Mouse (Mus musculus) limb, embryonic 14.5 days (tissue): ENCODE measurements at regions not wholly inside any gene's neighbourhood (a gene's known extent, or its start where the extent isn't known, plus 50 kb on each side); places are given as distances from the start of the nearest gene placed in this dataset.

ENCODE experiments used
- ATAC-seq: fragments of 200-750 bp; cut with Nextera tagmentation; 2 replicates; pipeline ENCODE4 v1.8.0; 2017; ENCODE audit warnings: low read depth, moderate number of reproducible peaks, moderate TSS enrichment; ENCODE audit not compliant: low FRiP score
- DNase-seq: peaks from one replicate; pipeline ENCODE4 v3.0.0-alpha.2; 2015; ENCODE audit warnings: low spot score
- H3K27ac ChIP-seq: fragments of 300-500 bp; sonication (generic); replicated peaks from 2 replicates; pipeline ENCODE4 v1.5.1; 2014; ENCODE audit warnings: low read depth, mild to moderate bottlenecking, low read length, moderate library complexity, mixed read lengths
- H3K27me3 ChIP-seq: fragments of 300-500 bp; sonication (generic); 2 replicates; pipeline ENCODE4 v1.6.1; 2014; ENCODE audit warnings: low read length, mixed read lengths; ENCODE audit not compliant: control insufficient read depth, insufficient read depth
- H3K36me3 ChIP-seq: fragments of 300-500 bp; sonication (generic); 2 replicates; pipeline ENCODE4 v1.6.1; 2014; ENCODE audit warnings: mild to moderate bottlenecking, low read length, moderate library complexity, mixed read lengths; ENCODE audit not compliant: control insufficient read depth, insufficient read depth
- H3K4me1 ChIP-seq: fragments of 300-500 bp; sonication (generic); 2 replicates; pipeline ENCODE4 v1.6.1; 2014; ENCODE audit warnings: antibody characterized with exemption, low read length, mixed read lengths; ENCODE audit not compliant: control insufficient read depth, insufficient read depth
- H3K4me2 ChIP-seq: fragments of 300-500 bp; sonication (generic); replicated peaks from 2 replicates; pipeline ENCODE4 v1.6.1; 2014; ENCODE audit warnings: low read depth, mild to moderate bottlenecking, low read length, moderate library complexity; ENCODE audit not compliant: severe bottlenecking
- H3K4me3 ChIP-seq: fragments of 300-500 bp; sonication (generic); replicated peaks from 2 replicates; pipeline ENCODE4 v1.5.1; 2014; ENCODE audit warnings: low read length
- H3K9ac ChIP-seq: fragments of 300-500 bp; sonication (generic); 2 replicates; pipeline ENCODE4 v1.6.1; 2014; ENCODE audit warnings: mild to moderate bottlenecking, low read depth, low read length, moderate library complexity; ENCODE audit not compliant: severe bottlenecking
- H3K9me3 ChIP-seq: fragments of 300-500 bp; sonication (generic); 2 replicates; pipeline ENCODE4 v1.6.1; 2016; ENCODE audit warnings: low read length; ENCODE audit not compliant: control insufficient read depth
- POLR2A ChIP-seq: fragments of 200-500 bp; IDR thresholded peaks from 2 replicates; pipeline ENCODE4 v1.8.0; 2012; ENCODE audit warnings: inconsistent platforms, mild to moderate bottlenecking, moderate library complexity, borderline replicate concordance; ENCODE audit not compliant: insufficient read depth, insufficient read length; ENCODE audit errors: extremely low read depth
- WGBS: fragments of 180-500 bp; shearing (Covaris S2); extraction: QIAGEN DNeasy Blood & Tissue Kit; methylation state at CpG from one replicate; pipeline ENCODE4 v1.1.7; 2014; 5-methylcytosine and 5-hydroxymethylcytosine counted together

DNA sequence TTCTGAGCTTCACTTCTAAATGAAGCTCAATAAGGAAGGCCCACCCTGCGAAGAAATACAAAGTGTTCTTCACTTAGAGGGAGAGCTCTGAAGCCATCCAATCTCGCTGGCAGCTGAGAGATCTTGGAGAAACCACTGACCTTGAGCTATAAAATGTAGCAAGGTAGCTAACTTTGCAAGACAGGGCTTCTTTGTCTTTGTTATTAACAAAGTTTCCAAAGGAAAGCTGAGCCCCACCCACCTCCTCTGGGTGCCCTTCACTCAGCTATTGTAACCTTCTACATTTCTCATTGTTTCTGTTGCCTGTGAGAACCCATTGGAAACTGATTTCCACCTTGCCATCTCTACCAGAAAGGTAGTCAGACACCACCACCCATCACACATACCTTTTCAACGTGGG, 57.2 kb upstream of the Usp9x start:
- no peak for DNase-seq
- H3K9ac ChIP-seq = no peak overlapping the region
- no peak overlapping the region for H3K4me3 ChIP-seq
- H3K27me3 ChIP-seq = no peaks in the 10 kb centered on the region
- H3K9me3 ChIP-seq = no peaks in the 10 kb centered on the region
- no peak overlapping the region for H3K27ac ChIP-seq
- H3K4me1 ChIP-seq = no peaks in the 10 kb centered on the region
- no peaks in the 10 kb centered on the region for H3K36me3 ChIP-seq
- whole genome bisulfite sequencing = 61% methylated on average over 3 of the region's 3 CpGs
- ATAC-seq = no peak
- H3K4me2 ChIP-seq = no peak overlapping the region
- no peak for TF ChIP-seq POLR2A

DNA sequence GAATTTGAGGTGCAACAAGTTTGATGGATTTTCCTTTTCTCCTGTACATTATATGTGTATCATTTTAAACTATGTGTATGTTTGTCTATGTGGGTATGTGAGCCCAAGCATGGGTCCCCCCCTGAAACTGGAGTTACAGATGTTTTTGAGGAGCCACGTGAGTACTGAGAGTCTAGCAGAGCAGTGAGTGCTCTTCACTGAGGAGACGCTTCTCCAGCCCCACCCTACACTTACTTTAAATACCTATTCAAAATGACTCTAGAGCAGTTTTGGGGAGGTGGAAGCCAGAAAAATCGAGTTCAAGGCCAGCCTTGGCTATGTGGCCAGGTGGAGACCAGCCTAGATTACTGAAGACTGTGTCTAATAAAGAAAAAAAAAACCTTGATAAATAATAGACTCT, 58.2 kb upstream of the Usp9x start:
- H3K4me2 ChIP-seq = no peak overlapping the region

DNA sequence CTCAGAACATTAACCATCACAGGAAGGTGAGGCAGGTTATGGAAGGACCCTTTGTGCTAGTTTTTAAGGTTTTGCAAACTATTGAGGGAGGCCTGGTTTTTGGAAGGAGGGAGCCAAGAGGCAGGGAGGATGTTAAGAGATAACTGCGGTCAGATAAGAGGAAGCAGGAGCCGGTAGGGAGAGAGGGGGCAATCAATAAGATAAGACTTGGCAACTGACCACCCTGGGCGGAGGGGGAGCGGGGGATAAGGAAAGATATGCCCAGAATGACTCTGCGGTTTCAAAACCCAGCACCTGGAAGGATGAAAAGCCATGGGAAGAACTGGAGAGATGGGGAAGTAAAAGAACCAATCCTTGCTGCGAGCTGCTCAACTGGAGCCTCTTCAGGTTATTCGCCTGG, 80.5 kb upstream of the Usp9x start:
- H3K9ac ChIP-seq = no peak overlapping the region
- no peaks in the 10 kb centered on the region for H3K36me3 ChIP-seq
- H3K27ac ChIP-seq = no peak overlapping the region
- H3K4me2 ChIP-seq = no peak overlapping the region
- TF ChIP-seq POLR2A = no peak
- DNase-seq (no peak), ATAC-seq (no peak)
- H3K27me3 ChIP-seq = no peaks in the 10 kb centered on the region
- 76% methylated on average over 7 of the region's 7 CpGs for WGBS
- no peaks in the 10 kb centered on the region for H3K4me1 ChIP-seq
- no peaks in the 10 kb centered on the region for H3K9me3 ChIP-seq
- no peak overlapping the region for H3K4me3 ChIP-seq

More for the DNA sequence above, 58.2 kb upstream of the Usp9x start:
- Histone ChIP-seq H3K9me3 (no peaks in the 10 kb centered on the region), H3K4me1 (no peaks in the 10 kb centered on the region), H3K27me3 (no peaks in the 10 kb centered on the region), H3K4me3 (no peak overlapping the region), H3K36me3 (no peaks in the 10 kb centered on the region), H3K9ac (no peak overlapping the region), H3K27ac (no peak overlapping the region)
- WGBS = 65% methylated on average over 3 of the region's 3 CpGs
- DNase-seq (no peak), ATAC-seq (no peak)
- no peak for TF ChIP-seq POLR2A

DNA sequence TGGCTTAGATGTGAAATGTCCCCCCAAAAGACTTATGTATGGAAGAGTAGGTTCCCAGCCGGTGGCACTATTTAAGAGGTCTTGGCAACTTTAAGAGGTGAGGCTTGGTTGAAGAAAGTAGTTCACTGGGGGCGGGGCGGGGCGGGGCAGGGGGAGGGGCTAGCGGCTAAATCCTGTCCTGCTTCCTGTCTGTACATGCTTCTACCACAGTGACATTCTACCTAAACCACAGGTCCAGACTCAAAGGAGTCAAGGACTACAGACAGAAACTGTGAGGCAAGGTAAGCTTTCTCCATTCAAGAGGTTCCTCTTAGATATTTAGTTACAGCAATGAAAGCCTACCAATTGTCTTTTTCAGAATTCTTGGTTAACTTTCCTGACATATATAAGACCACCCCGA, 93.6 kb upstream of the Usp9x start:
- ATAC-seq (no peak), DNase-seq (no peak)
- no peak for TF ChIP-seq POLR2A
- Histone ChIP-seq H3K4me2 (no peak overlapping the region), H3K9me3 (no peaks in the 10 kb centered on the region), H3K27me3 (no peaks in the 10 kb centered on the region), H3K9ac (no peak overlapping the region), H3K27ac (no peak overlapping the region), H3K4me3 (no peak overlapping the region), H3K4me1 (no peaks in the 10 kb centered on the region), H3K36me3 (no peaks in the 10 kb centered on the region)
- WGBS = 54% methylated on average over 5 of the region's 6 CpGs

DNA sequence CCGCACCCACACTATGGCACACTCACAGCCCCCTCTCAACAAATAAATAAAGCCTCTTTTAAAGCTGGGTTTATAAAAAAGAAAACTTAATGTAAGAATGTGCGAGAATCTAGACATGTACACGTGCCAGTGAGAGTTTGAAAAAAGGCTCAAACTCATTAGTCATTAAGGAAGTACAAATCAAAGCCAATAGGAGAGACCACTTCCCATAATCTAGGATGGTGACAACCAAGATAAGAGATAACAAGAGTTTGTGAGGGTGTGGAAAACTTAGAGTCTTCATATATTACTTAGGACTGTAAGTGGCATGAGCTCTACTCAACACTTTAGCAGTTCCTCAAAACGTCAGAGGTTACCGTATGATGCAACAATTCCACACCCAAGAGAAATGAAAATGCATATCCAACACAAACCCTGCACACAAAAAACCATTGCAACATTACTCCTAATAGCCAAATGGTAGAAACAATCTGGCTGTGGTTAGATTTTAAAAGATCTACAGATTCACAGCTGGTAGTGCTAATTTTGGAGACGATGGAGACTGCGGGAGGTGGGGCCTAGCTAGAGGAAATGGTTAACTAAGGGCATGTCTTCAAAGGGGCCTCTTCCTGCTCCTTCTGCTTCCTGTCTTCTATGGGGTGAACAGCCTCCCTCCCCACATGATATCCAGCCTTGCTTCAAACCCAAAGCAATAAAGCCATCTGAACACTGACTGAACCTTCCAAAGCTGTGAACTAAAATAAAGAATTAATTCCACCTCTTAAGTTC, 102.1 kb upstream of the Usp9x start:
- H3K27ac ChIP-seq = no peak overlapping the region
- no peak for TF ChIP-seq POLR2A
- no peak overlapping the region for H3K9ac ChIP-seq
- no peak for ATAC-seq
- H3K4me1 ChIP-seq = no peaks in the 10 kb centered on the region
- H3K4me3 ChIP-seq = no peak overlapping the region
- no peak for DNase-seq
- WGBS = 79% methylated on average over 7 of the region's 7 CpGs
- no peaks in the 10 kb centered on the region for H3K9me3 ChIP-seq
- no peaks in the 10 kb centered on the region for H3K36me3 ChIP-seq
- H3K27me3 ChIP-seq = no peaks in the 10 kb centered on the region
- no peak overlapping the region for H3K4me2 ChIP-seq
